In the genomic region with DNA sequence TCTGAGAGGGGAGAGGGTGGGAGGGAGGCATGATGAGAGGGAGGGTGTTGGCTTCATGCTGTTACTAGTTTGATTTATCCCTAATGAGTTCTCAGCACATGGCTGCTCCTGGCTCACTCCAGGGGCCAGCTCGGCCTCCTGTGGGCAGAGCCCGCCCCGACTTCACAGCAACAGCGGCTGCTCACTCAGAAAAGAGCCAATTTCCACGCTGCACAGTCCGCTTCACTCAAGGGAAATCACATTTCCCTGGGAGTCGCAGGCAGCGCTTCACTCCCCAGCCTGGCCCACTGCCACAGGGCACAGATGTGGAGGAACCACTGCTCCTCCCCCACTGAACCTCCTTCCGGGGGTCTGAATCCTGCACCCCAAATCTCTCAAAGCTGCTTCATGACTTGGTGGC, we compare ENCODE assay signal across 11 mouse cellular contexts. TPM values are rescaled to one million over a fixed set of nuclear protein-coding genes. Genes with fewer than 3 reads are reported as not detected.
DNase-seq lines count a peak whose midpoint lies in the region; ATAC-seq lines count a peak whose summit lies in the region.
"Had no signal": no experiment of that assay in that cellular context is flagged by ENCODE, and none has a peak within 500 bp of the region (broad histone marks: within the 10 kb centered on the region; RNA-seq: fewer than 3 reads in every experiment).

No protein-coding gene starts in this region.

- no peaks in the 10 kb centered on the region for H3K27me3 ChIP-seq in forebrain, embryonic 15.5 days
- peaks cover 37% of the 10 kb centered on the region for H3K27me3 ChIP-seq in forebrain, embryonic 10.5 days (ENCODE audit: poor library complexity, severe bottlenecking)
- H3K27me3 ChIP-seq in embryonic facial prominence, embryonic 13.5 days = peaks cover 3% of the 10 kb centered on the region; the same call in 1 of the 2 replicates
- no peaks in the 10 kb centered on the region for H3K27me3 ChIP-seq in kidney, embryonic 15.5 days
- no peaks in the 10 kb centered on the region for H3K27me3 ChIP-seq in neural tube, embryonic 12.5 days (replicated peaks)
- H3K27me3 ChIP-seq: CH12.LX had no signal

- ATAC-seq in forebrain, embryonic 15.5 days (replicated peaks) = peak; percentile 58; the same call in 1 of the 2 replicates
- ATAC-seq in embryonic facial prominence, embryonic 13.5 days (ENCODE audit: insufficient number of reproducible peaks, insufficient read depth, low FRiP score, low TSS enrichment, low read depth) = 0 out of 2 replicates have a peak, but pooled peaks have one; percentile 38
- ATAC-seq in kidney, embryonic 15.5 days (replicated peaks; ENCODE audit: low FRiP score) = peak; percentile 79
- peak; percentile 76 for ATAC-seq in neural tube, embryonic 12.5 days (ENCODE audit: low FRiP score, low read depth)

- no peak overlapping the region for H3K4me2 ChIP-seq in forebrain, embryonic 15.5 days (replicated peaks)
- H3K4me2 ChIP-seq in embryonic facial prominence, embryonic 13.5 days = peak overlapping the region; percentile 14; the same call in 1 of the 2 replicates
- H3K4me2 ChIP-seq in kidney, embryonic 15.5 days = peak overlapping the region; percentile 12; the same call in 1 of the 2 replicates
- peak overlapping the region; percentile 25 for H3K4me2 ChIP-seq in neural tube, embryonic 12.5 days (replicated peaks)

- no peak overlapping the region for H3K4me3 ChIP-seq in forebrain, embryonic 15.5 days
- no peak overlapping the region for H3K4me3 ChIP-seq in forebrain, embryonic 10.5 days
- H3K4me3 ChIP-seq in embryonic facial prominence, embryonic 13.5 days = no peak overlapping the region
- H3K4me3 ChIP-seq in kidney, embryonic 15.5 days (replicated peaks) = no peak overlapping the region
- H3K4me3 ChIP-seq in neural tube, embryonic 12.5 days = no peak overlapping the region

- no peak overlapping the region for H3K9ac ChIP-seq in forebrain, embryonic 15.5 days (replicated peaks)
- H3K9ac ChIP-seq in embryonic facial prominence, embryonic 13.5 days = no peak overlapping the region
- peak overlapping the region; percentile 18; the same call in 1 of the 2 replicates for H3K9ac ChIP-seq in kidney, embryonic 15.5 days
- no peak overlapping the region for H3K9ac ChIP-seq in neural tube, embryonic 12.5 days

- H3K27ac ChIP-seq in forebrain, embryonic 15.5 days (replicated peaks) = no peak overlapping the region
- H3K27ac ChIP-seq in forebrain, embryonic 10.5 days = no peak overlapping the region
- H3K27ac ChIP-seq in embryonic facial prominence, embryonic 13.5 days = 0 out of 2 replicates have a peak overlapping the region, but pooled peaks have one; percentile 1
- H3K27ac ChIP-seq in kidney, embryonic 15.5 days = peak overlapping the region; percentile 95
- peak overlapping the region; percentile 57; the same call in 1 of the 2 replicates for H3K27ac ChIP-seq in neural tube, embryonic 12.5 days

- H3K36me3 ChIP-seq in forebrain, embryonic 15.5 days = no peaks in the 10 kb centered on the region
- no peaks in the 10 kb centered on the region for H3K36me3 ChIP-seq in forebrain, embryonic 10.5 days (replicated peaks)
- H3K36me3 ChIP-seq in embryonic facial prominence, embryonic 13.5 days = no peaks in the 10 kb centered on the region
- H3K36me3 ChIP-seq in kidney, embryonic 15.5 days = peaks cover 25% of the 10 kb centered on the region
- H3K36me3 ChIP-seq in neural tube, embryonic 12.5 days = no peaks in the 10 kb centered on the region

- peaks cover 7% of the 10 kb centered on the region; the same call in 1 of the 2 replicates for H3K4me1 ChIP-seq in forebrain, embryonic 15.5 days
- peaks cover 15% of the 10 kb centered on the region for H3K4me1 ChIP-seq in forebrain, embryonic 10.5 days
- peaks cover 22% of the 10 kb centered on the region for H3K4me1 ChIP-seq in embryonic facial prominence, embryonic 13.5 days
- H3K4me1 ChIP-seq in kidney, embryonic 15.5 days = peaks cover 80% of the 10 kb centered on the region
- peaks cover 11% of the 10 kb centered on the region for H3K4me1 ChIP-seq in neural tube, embryonic 12.5 days

- H3K9me3 ChIP-seq in forebrain, embryonic 15.5 days = no peaks in the 10 kb centered on the region
- H3K9me3 ChIP-seq in forebrain, embryonic 10.5 days = no peaks in the 10 kb centered on the region
- no peaks in the 10 kb centered on the region for H3K9me3 ChIP-seq in embryonic facial prominence, embryonic 13.5 days
- H3K9me3 ChIP-seq in kidney, embryonic 15.5 days (replicated peaks) = no peaks in the 10 kb centered on the region
- H3K9me3 ChIP-seq in neural tube, embryonic 12.5 days = no peaks in the 10 kb centered on the region

- 4% methylated on average over 9 of the region's 9 CpGs for WGBS in forebrain, embryonic 15.5 days
- WGBS in forebrain, embryonic 10.5 days = 11% methylated on average over 9 of the region's 9 CpGs
- 7% methylated on average over 9 of the region's 9 CpGs for WGBS in embryonic facial prominence, embryonic 13.5 days
- 8% methylated on average over 9 of the region's 9 CpGs for WGBS in kidney, embryonic 15.5 days
- WGBS in neural tube, embryonic 12.5 days = 6% methylated on average over 9 of the region's 9 CpGs

- DNase-seq in forebrain, embryonic 10.5 days (ENCODE audit: extremely low spot score, low spot score) = no peak
- DNase-seq in left cerebral cortex, adult 11 months (ENCODE audit: low spot score) = no peak
- DNase-seq in gastrocnemius, adult 18-20 months (ENCODE audit: low spot score) = no peak
- no peak for DNase-seq in spleen, postnatal 36 days (ENCODE audit: low spot score in 2 of 2)

RNA-seq across cellular contexts. Expression of a gene that starts 49.3 kb away (rescaled TPM):
- polyA plus RNA-seq in forebrain, embryonic 15.5 days (2015; fragmentation: Nextera tagmentation; extraction: Ambion mirVana) = 0.28 and 0.59 TPM in 2 replicates
- 0.46 and 0.60 TPM in 2 replicates for polyA plus RNA-seq in forebrain, embryonic 10.5 days (2016; fragmentation: Nextera tagmentation; extraction: Ambion mirVana)
- 1.1 and 2.5 TPM in 2 replicates for polyA plus RNA-seq in embryonic facial prominence, embryonic 13.5 days (2015; fragmentation: Nextera tagmentation; extraction: Ambion mirVana)
- 2.2 and 2.3 TPM in 2 replicates for polyA plus RNA-seq in kidney, embryonic 15.5 days (2015; fragmentation: Nextera tagmentation; extraction: Ambion mirVana)
- polyA plus RNA-seq in neural tube, embryonic 12.5 days (2016; fragmentation: Nextera tagmentation; extraction: Ambion mirVana) = 0.43 and 0.47 TPM in 2 replicates
- total RNA-seq in gastrocnemius, adult 18-20 months (2021) = under 1 TPM; 0.14 to 0.53 TPM

RNA-seq across cellular contexts. Expression of a gene that starts 58.7 kb away (rescaled TPM):
- polyA plus RNA-seq in forebrain, embryonic 15.5 days (2015; fragmentation: Nextera tagmentation; extraction: Ambion mirVana) = 0.26 and 0.33 TPM in 2 replicates
- 0.43 and 0.56 TPM in 2 replicates for polyA plus RNA-seq in forebrain, embryonic 10.5 days (2016; fragmentation: Nextera tagmentation; extraction: Ambion mirVana)
- polyA plus RNA-seq in embryonic facial prominence, embryonic 13.5 days (2015; fragmentation: Nextera tagmentation; extraction: Ambion mirVana) = 0.34 TPM in 1 of 2 replicates, not detected in the other
- 127 and 129 TPM in 2 replicates for polyA plus RNA-seq in kidney, embryonic 15.5 days (2015; fragmentation: Nextera tagmentation; extraction: Ambion mirVana)
- 50.0 and 56.2 TPM in 2 replicates for polyA plus RNA-seq in neural tube, embryonic 12.5 days (2016; fragmentation: Nextera tagmentation; extraction: Ambion mirVana)
- total RNA-seq in gastrocnemius, adult 18-20 months (2021) = not detected
- total RNA-seq: heart, adult 18-20 months; layer of hippocampus, postnatal 14 days had no signal

Comparison
In these comparisons a context has a peak if more than half of its experiments do, and no peak if none do; other contexts are left out.
1. H3K27ac ChIP-seq: peak in embryonic facial prominence, embryonic 13.5 days (single experiment), kidney, embryonic 15.5 days (single experiment) and neural tube, embryonic 12.5 days (single experiment); none in forebrain, embryonic 15.5 days (single experiment) and forebrain, embryonic 10.5 days (single experiment).
2. RNA of a gene that starts 58.7 kb away (polyA plus RNA-seq): 127 to 129 TPM in kidney, embryonic 15.5 days and 50.0 to 56.2 TPM in neural tube, embryonic 12.5 days; 0.43 to 0.56 TPM in forebrain, embryonic 10.5 days, 0.34 TPM in embryonic facial prominence, embryonic 13.5 days and 0.26 to 0.33 TPM in forebrain, embryonic 15.5 days; every median in the first group is over 10 times any median in the second.
3. Peak in every context shown above with its lines, with median percentiles within 50 percentile points of each other: ATAC-seq.